Mouse (Mus musculus) olfactory bulb, adult 2 months (tissue): ENCODE measurements at regions not wholly inside any gene's neighbourhood (a gene's known extent, or its start where the extent isn't known, plus 50 kb on each side); places are given as distances from the start of the nearest gene placed in this dataset.

ENCODE experiments used
- CTCF ChIP-seq: fragments of 200-500 bp; IDR thresholded peaks from 2 replicates; pipeline ENCODE4 v1.5.1; 2012; ENCODE audit warnings: low read depth, mild to moderate bottlenecking, low read length, moderate library complexity; ENCODE audit not compliant: insufficient read depth
- POLR2A ChIP-seq: fragments of 200-500 bp; IDR thresholded peaks from 2 replicates; pipeline ENCODE4 v1.6.1; 2012; ENCODE audit warnings: mild to moderate bottlenecking, low read depth, low read length, moderate library complexity; ENCODE audit not compliant: insufficient read depth

GRCm38 (mm10) chr17:49223651-49224050, 204.5 kb upstream of the Mocs1 start:
- TF ChIP-seq CTCF: no peak
- TF ChIP-seq POLR2A: no peak
